Mouse (Mus musculus) right cerebral cortex, adult 18-20 months (tissue): ENCODE data around the gene Vmn1r234.
"Not testable (repeated sequence)": the region's sequence is repeated elsewhere in the genome, so short reads cannot be mapped to it uniquely, and the experiment has no call there.

ENCODE experiments used
- DNase-seq: peaks from one replicate; pipeline ENCODE4 v3.0.0; 2022; ENCODE audit warnings: mixed read lengths

The Vmn1r234 gene

DNA sequence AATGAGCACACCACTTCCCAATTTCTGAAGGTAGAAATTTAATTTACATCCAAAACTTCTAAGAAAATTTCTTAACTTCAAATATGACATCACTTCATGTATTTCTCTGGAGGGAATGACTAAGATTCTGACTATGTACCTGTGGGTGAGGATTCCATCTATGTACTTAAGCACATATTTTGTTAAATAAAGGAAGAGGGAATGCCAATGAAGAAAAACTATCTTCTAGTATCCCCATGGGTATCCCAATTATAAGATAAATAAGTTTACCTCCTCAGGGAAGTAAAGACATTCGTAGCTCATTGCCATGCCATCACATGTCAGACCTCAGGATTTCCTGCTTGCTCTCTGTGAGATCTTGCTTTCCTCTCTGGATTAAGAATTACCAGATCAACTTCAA is at the start of gene Vmn1r234:
Vmn1r234 (plus strand) TSS at position 301 of the 400 bp plus-strand sequence.
- DNase-seq = no peak

GRCm38 (mm10) chr17:21211081-21211480 is 14.8 kb upstream of the Vmn1r234 start:
- not testable (repeated sequence) for DNase-seq

GRCm38 (mm10) chr17:21231654-21232053 is 5.8 kb downstream of the Vmn1r234 start:
- peak; percentile 42 for DNase-seq

GRCm38 (mm10) chr17:21256111-21256510 is 30.2 kb downstream of the Vmn1r234 start, which contains the start of gene Vmn1r235:
Gene Vmn1r235, plus strand, starts transcription at chr17:21256411.
- DNase-seq = no peak

- peak; percentile 64 for DNase-seq
These were observed 46.2 kb downstream of the Vmn1r234 start for GRCm38 (mm10) chr17:21272103-21272502.

GRCm38 (mm10) chr17:21282642-21283041 is 56.8 kb downstream of the Vmn1r234 start, which contains the start of gene Vmn1r236:
Gene Vmn1r236, plus strand, starts transcription at chr17:21282942.
- no peak for DNase-seq

GRCm38 (mm10) chr17:21284395-21284794 is 58.5 kb downstream of the Vmn1r234 start:
- no peak for DNase-seq
